Mouse (Mus musculus) WW6 (cell line): Measurements from ENCODE around the gene Eya2.

Source experiments
- DNase-seq: peaks from one replicate; pipeline ENCODE4 v3.0.0-alpha.2; 2013; ENCODE audit warnings: low read depth, low spot score

The Eya2 gene

DNA sequence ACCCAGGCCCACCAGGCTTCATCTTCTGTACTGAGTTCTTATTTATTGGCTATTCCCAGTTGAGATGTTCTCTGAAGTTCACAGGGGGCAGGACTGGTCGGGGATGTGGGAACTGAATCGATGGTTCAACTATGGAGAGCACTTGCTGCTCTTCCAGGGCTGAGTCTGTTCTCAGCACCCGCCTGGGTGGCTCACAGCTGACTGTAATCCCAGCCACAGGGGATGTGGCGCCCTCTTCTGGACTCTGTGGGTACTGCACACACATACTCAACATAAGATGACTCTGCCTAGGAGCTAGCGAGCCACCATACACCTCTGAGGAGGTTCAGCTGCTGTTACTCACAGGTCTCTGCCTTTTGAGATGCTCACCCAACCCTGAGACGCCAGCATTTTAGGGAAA is 121.9 kb downstream of the Eya2 start:
- peak; percentile 57 for DNase-seq

DNA sequence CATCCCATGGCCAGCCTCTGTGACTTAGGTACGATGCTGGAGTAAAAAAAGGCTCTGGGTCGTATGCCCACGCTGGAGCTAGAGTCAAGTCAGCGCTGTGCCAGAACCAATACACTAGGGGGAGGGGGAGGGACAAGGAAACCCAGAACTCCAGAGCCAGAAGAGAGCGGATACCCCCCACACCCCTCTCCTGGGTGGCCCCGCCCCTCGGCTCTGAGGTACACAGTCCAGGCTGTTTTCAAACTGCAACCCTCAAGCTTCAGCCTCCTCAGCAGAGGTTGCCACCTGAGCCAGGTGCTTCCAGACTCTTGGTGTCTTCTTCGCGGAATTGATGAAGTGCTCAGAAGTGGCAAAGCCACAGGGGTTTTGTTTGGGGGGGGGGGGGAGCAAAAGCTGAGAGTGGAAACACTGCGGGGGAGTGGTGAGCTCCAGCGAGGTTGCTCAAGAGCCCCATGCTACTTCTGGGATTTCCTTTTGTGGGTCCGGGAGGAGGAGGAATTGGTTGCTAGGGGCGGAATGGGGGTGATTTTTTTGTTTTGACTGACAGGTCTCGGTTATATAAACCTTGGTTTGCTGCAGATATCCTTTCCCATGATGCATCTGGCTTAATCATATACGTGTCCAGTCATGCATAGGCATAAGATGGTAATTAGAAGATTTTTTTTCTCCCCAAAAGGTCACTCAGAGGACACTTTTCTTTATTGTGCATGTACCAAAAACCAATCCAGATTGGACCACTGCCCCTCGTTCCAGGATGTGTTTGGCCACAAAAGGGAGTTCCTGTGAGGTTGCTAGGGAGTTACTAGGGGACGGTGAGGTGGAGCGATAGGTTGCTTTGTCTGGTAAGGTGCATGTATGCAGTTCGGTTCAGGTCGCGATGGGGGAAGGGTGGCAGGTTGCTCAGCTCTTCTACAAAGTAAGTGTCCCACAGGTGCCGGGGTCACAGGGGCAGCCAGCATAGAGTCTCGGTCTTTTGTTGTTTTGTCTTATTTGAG is 122.6 kb downstream of the Eya2 start:
- peak; percentile 34 for DNase-seq

- DNase-seq = no peak
These were observed 124.5 kb downstream of the Eya2 start for GRCm38 (mm10) chr2:165719382-165719781.

GRCm38 (mm10) chr2:165721941-165722340 is 127.1 kb downstream of the Eya2 start:
- peak; percentile 26 for DNase-seq

- no peak for DNase-seq
These were observed 137.9 kb downstream of the Eya2 start for GRCm38 (mm10) chr2:165732552-165733238.

GRCm38 (mm10) chr2:165733701-165734100 is 138.9 kb downstream of the Eya2 start:
- no peak for DNase-seq

DNA sequence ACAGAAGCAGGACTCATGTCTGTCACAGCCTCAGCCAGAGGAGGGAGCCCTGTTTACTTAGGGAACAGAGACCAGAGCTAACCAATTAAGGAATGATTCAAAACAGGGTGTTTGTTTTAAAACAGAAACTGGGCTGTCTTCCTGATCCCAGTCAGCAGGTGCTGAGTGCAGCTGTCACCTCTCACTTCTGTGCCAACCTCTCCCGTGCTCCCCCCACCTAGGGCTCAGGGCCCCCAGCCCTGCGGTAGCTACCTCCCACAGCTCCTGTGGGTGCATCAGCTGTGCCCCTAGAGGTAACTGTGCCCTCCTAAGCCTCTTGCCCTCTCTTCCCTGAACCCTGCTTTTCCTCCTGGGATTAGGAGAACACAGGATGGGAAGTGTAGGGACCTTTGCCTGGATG is 141.5 kb downstream of the Eya2 start:
- no peak for DNase-seq

- DNase-seq = no peak
These were observed 145.5 kb downstream of the Eya2 start for GRCm38 (mm10) chr2:165740381-165740780.

GRCm38 (mm10) chr2:165740982-165741381 is 146.2 kb downstream of the Eya2 start:
- no peak for DNase-seq

DNA sequence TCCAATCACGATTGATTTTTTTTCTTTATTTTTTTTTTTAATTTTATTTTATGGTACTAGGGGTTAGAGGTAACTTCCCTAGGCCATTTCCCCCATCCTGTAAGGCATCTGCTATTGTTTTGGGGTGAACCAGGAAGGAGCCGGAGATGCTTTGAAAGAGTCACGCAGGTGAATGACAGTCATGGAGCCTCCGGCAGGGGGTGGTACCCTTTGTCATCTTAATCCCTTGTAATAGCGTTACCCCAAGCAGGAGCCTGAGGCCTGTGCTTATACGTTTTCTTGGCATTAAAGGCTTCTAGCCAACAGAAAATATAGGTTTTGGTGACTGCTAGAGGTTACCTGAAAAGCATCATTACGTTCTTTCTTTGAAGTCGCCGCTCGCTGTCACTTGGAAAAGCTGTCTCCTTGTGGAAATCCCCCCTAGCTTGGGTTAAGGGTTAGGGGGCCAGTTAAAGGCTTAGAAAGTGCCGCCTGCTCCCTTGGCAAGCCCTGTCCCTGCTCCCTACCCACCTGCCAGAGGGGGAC is 146.8 kb downstream of the Eya2 start:
- no peak for DNase-seq

DNA sequence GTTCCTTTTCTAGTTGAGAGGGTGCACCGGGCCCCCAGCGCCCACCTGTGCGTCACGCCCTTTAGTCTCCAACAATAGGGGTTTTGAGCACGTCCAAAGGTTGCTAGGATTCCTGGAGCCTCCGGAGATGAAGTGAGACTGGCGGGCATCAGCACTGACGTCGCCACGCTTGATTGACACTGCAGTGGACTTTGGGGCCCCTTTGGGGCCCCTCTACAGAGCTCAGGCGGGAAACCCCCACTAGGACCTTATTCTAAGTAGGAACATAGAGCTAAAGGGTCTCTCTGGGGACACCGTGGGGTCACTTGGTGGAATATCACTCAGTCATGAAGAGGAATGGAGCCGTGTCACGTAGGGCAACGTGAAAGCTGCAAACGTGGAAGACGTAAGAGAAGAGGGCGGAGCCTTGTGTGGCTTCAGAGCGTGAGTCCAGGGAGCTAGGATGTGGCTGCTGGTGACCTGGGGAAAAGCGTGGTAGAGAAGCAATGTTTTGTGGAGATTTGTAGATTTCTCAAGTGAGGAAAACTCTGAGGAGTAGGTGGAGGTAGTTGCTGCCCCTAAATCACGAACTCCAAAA is 147.5 kb downstream of the Eya2 start:
- DNase-seq = peak; percentile 28

DNA sequence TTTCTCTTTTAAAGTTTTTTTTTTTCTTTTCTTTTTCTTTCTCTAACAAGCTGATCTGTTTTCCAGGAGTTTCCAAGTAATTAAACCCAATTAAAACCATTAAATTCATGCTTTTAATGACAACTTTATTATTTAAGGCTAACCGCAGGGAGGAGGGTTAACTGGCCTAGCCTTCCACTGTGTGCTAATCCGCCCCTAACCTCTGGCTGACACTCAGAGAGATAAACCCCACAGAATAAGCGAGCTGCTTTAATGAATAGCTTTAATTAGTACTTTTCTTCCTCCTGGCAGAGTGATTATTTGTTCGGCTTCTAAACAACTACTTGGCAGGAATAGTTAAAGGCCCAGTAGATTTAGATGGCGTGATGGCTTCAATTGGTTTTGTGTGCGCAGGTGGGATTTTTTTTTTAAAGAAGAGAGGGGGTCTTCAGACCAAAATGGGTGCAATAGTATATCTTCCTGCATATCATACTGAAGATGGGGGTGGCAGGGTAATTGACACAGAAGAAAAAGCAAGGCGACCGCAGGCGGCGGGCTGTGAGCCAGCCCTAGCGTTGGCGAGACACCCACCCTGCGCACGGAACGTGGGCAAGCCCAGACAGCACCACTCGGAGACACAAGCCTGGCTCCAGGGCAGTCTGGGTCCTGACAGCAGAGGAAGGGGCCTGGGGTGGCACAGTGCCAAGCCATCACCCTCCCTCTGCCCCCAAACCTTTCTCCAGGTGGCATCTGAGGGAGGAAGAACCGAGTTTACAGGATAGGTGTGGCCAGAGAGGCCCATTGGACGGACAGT is 150.7 kb downstream of the Eya2 start:
- DNase-seq = no peak

GRCm38 (mm10) chr2:165747975-165748374 is 153.1 kb downstream of the Eya2 start:
- peak; percentile 28 for DNase-seq

- no peak for DNase-seq
These were observed 153.6 kb downstream of the Eya2 start for GRCm38 (mm10) chr2:165748426-165748825.

- peak; percentile 29 for DNase-seq
These were observed 156.2 kb downstream of the Eya2 start for GRCm38 (mm10) chr2:165751068-165751467.

- no peak for DNase-seq
These were observed 157.9 kb downstream of the Eya2 start for GRCm38 (mm10) chr2:165752704-165753103.

DNA sequence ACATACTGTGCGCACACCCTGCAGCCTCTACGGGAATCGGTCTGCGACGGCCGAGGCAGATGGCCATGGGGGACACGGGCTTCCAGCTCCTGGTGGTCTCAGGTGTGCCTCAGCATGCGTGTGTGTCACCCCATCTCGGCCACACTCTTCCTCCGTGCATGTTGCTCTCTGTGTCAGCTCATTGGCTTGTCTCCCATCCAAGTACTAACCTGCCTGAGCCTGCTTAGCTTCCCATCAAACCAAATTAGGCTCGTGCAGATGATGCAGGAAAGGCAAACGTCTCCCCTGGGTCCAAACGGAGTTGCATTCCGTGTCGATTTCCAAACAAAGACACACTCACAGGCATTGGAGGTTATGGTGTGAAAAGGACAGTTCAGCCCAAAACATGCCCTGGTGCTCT is 163.0 kb downstream of the Eya2 start:
- no peak for DNase-seq

DNA sequence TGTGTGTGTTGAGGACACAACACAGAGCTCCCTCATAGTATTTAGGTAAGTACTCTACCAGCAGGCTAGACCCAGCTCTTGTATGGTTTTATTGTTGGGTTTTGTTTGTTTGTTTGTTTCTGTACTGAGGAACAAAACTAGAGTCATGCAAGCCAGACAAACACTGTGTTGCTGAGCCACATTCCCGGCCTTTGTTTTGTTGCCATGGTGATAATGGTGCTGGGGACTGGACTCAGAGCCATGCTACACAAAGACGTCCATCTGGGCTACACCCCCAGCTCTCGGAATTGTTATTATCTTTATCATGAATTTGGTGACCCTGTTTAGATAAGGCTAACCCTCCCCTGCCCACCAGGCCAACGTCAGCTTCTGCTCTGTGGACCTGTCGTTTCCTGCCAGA is 163.7 kb downstream of the Eya2 start:
- DNase-seq = no peak

DNA sequence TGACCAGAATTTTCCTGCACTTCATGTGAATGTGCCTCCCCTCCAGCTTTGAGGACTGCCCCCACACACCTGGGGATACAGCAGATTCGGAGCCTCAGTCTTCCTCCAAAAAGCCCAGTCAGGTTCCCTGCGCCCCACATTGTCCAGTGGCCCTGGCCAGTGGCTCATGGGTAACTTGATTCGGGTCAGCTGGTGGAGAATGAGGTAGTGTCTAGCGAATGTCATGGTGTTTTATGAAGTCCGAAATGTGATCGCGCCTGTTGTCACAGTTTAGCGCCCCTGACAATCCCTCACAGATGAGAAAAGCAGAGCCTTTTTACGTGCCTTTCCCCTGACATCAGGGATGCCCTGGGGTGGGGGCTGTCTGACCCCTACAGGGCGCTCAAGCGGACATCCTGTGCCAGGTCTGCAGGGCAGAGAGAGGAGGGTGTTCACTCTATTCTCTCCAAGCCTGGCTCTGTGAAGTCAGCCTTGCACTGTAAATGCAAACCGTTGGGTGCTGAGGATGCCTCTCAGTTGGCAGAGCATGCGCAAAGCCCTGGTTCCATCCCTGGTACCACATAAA is 164.7 kb downstream of the Eya2 start:
- no peak for DNase-seq

- DNase-seq = no peak
These were observed 174.1 kb downstream of the Eya2 start for GRCm38 (mm10) chr2:165768805-165769358.
